Mouse (Mus musculus) lung, postnatal 36 days (tissue): ENCODE measurements at regions not wholly inside any gene's neighbourhood (a gene's known extent, or its start where the extent isn't known, plus 50 kb on each side); places are given as distances from the start of the nearest gene placed in this dataset.
"Not testable (repeated sequence)": the region's sequence is repeated elsewhere in the genome, so short reads cannot be mapped to it uniquely, and the experiment has no call there.

ENCODE experiments used
- DNase-seq: peaks from one replicate; pipeline ENCODE4 v3.0.0; 2022; ENCODE audit warnings: mixed read lengths

DNA sequence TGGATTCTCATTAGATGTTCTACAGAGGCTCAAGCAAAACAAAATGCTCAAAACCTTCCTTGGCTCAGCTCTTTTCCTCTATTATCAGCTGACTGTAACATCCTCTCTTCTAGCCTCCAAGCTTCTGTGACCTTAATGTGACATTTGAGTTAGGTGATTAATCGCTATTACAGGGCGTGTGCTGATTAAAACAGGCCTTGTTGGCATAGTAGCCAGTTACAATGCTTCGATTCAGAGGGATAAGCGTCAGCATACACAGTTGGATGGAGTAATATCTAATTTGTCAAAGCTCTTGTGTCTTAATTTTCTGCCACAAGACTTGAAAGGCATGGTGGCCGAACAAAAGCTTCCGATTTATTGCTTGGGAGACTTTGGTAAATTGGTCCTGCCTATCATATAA is 378.2 kb downstream of the Fbxo8 start:
- no peak for DNase-seq

DNA sequence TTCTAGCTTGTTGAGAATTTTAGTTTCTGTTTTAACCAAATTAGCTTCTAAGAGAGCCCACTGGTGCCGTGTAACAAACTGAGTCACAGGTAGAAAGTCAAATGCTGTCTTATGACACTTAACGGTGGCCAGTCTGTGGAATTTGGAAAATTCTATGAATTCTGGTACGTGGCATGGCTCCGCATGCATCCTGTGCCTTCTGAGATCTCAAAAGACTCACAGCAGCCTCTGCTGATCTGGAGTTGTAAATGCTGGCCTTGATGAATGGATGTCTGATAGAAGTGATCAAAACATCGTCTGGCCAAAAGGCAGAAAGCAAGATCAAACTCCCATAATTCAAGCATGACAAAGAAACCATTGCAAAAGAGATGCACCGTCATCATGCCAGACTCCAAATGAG is 381.5 kb downstream of the Fbxo8 start:
- DNase-seq = no peak

DNA sequence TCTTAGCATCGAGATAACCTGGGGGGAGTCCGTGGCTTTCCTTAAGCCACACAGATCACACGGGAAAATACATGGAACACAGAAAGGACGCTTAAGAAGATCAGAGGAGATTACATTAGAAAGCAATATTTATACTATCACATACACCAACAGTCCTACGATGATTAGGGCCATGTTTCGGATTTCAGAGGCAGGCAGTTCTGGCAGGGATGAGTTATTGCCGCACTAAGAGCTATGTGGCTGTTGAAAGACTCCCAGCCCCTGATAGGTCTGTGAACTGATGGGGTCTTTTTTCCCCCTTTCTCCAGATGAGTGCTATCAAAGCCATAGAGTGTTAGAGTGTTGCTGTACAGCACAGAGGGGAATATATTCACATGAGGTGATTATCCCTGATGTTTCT is 358.6 kb upstream of the Hand2 start:
- DNase-seq = no peak

DNA sequence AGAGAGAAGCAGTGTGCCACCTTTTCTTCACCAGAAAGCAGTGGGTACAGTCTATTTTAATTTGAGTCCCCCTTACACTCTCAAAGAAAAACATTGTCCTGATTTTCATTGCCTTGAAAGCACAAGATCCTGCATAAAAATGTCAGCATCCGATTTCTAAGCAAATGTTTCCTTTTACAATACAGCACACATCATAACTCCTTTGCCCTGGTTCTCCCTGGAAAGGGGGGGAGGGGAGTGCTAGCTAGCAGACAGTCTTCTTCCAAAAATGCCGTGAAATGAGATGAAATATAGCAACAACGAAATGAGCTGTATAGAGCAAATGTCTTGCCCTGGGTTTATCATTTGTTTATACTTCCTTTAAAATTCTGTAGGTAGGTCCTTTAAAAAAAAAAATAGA is 350.5 kb upstream of the Hand2 start:
- no peak for DNase-seq

DNA sequence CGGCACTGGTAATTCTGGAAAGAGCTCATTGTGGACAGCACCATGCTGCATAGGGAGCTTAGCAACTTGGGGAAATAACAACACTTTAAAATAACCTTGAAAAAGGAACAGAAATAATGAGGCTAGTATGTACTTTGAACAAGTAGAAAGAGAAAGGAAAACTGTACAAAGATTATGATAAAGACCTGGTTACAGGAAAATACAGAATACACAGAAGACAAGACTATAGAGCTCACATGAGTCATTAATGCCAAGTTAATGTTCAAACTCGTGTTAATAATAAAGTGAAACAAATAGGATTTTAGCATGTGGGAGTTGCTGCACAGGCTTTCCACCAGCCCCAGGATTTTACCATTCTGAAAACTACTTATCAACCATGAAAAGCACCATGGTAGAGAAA is 341.8 kb upstream of the Hand2 start:
- DNase-seq = no peak

DNA sequence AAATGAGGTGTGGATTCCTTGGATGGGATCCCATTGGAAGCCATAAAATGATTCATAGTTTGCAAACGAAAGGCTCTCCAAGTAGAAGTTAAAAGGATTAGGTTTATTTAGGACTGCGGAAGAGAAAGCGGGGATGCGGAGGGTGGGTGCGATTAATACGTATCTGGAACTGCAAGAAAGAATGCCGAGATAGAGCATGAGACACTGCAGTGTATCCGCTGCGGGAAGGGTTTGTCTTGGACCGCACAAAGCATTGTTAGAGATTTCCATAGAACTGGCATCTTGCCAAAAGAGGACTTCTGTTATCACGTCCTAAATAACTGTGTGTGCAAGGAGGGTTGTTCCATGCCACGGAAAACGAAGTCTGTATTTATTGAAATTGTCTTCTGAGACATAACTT is 341.4 kb upstream of the Hand2 start:
- DNase-seq = no peak

- no peak for DNase-seq
Observed at GRCm38 (mm10) chr8:57010318-57011024, 310.3 kb upstream of the Hand2 start.

- DNase-seq = no peak
Observed at GRCm38 (mm10) chr8:57013813-57014320, 306.9 kb upstream of the Hand2 start.

DNA sequence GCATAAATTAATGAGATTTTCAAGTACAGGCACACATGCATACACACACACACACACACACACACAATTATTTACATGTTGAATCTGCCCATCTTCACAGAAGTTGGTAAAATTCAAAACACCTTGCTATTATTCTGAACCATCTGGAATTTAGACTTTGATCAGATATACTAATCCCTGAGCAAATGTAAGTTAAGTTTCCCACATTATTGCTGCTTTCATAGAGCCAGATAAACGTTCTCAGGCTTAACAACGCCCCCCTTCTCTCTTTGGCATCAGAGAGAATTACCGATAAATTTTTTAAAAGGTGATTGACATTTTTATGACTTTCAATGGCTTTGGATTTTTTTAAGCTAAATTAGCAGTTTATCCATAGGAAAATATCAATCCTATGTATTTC is 304.5 kb upstream of the Hand2 start:
- DNase-seq = no peak

DNA sequence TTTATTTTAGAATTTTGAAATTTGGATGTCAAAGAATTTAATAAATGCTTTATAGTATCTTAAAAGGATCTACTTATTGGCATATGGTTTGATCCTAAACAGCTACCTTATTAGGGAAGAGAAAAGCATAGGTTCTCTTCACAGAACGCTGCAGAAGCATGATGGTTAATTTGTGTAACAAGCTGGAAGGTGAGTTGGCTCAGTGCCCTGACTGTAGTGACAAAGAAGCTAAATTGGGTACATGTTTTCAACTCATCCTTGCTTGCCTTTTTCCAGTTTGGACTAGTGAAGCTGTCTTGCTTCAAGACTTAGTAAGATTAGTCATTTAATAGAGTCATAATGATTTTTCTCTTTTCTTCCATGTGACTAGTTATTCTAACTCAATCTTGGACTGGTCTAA is 292.7 kb upstream of the Hand2 start:
- DNase-seq = not testable (repeated sequence)

DNA sequence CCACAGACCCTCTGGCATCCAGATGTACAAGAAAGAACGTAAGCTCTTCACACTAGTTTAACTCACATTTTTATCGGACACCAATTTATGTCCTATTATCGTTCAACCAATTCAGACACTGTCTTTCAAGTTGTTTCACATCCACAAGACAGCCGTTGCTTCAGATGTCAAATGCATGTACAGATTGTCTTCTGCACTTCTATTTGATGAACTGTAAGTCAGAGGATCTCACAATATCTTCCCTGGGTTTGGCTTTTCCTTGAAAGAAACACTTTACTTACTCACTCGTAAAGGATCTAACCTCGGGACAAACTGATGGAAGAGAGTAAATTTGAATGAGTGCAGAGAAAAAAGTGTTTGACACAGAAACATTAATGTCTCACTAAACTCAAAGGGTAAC is 272.3 kb upstream of the Hand2 start:
- DNase-seq = no peak

GRCm38 (mm10) chr8:57048909-57049308 is 271.9 kb upstream of the Hand2 start:
- no peak for DNase-seq

- no peak for DNase-seq
Observed at GRCm38 (mm10) chr8:57052661-57053060, 268.1 kb upstream of the Hand2 start.

DNA sequence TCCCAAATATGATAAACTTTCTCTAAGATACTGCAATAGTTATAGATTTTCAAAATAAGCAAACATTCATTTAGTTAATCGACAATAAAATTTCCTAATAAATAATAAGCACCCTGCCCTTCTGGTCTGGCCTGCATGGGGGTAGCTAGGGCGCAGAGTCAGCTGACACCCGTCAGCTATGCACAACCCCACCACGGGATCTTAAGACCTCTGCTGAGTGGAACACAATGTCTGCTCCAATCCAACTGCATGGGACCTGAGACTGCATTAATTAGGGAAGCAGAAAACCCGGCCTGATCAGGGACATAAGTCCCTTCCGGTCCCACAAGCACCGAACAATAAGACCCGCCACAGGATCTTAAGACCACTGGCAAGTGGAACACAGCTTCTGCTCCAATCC is 243.8 kb upstream of the Hand2 start:
- no peak for DNase-seq

GRCm38 (mm10) chr8:57086811-57087210 is 234.0 kb upstream of the Hand2 start:
- DNase-seq = no peak

GRCm38 (mm10) chr8:57092403-57092802 is 228.4 kb upstream of the Hand2 start:
- no peak for DNase-seq

GRCm38 (mm10) chr8:57095169-57095568 is 225.6 kb upstream of the Hand2 start:
- DNase-seq = no peak

GRCm38 (mm10) chr8:57110765-57111402 is 209.9 kb upstream of the Hand2 start:
- DNase-seq = not testable (repeated sequence)

DNA sequence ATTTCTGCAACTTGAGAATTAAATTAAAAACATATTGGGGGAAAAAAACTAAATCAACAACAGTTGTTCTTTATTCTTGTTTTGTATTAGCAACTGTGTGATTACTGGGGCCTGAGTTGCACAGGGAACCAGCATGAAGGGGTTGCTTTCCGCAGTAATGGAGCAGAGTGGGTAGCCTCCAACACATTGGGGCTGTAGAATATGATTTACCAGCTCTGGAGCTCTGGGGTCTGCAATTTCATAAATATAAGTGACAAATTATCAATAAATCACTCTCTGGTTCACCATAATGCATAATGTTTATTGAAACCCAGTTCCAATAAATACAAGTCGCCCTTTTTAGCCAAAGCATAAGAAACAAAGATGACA is 209.4 kb upstream of the Hand2 start:
- DNase-seq = no peak

- DNase-seq = no peak
Observed at GRCm38 (mm10) chr8:57113915-57114314, 206.9 kb upstream of the Hand2 start.

- no peak for DNase-seq
Observed at GRCm38 (mm10) chr8:57115303-57115702, 205.5 kb upstream of the Hand2 start.

- DNase-seq = no peak
Observed at GRCm38 (mm10) chr8:57134041-57134440, 186.7 kb upstream of the Hand2 start.

DNA sequence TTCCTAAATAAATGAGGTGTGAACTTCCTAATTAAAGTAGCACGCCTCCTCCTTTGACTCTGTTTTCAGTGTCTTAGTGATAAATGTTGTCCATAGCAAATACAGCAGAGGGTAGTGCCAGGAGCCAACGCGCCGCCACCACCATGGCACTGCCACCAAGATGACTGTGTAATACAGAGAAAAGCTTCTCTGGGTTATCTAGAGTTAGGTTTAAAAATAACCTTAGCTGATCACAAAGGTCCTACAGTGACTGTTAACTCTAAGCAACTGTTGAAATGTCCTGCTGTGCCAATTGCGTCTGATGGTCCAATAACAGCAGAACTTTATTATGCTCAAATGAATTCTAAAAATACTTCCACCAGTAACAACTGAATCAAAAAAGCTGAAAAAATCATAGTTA is 186.1 kb upstream of the Hand2 start:
- no peak for DNase-seq

GRCm38 (mm10) chr8:57148036-57148435 is 172.7 kb upstream of the Hand2 start:
- no peak for DNase-seq

DNA sequence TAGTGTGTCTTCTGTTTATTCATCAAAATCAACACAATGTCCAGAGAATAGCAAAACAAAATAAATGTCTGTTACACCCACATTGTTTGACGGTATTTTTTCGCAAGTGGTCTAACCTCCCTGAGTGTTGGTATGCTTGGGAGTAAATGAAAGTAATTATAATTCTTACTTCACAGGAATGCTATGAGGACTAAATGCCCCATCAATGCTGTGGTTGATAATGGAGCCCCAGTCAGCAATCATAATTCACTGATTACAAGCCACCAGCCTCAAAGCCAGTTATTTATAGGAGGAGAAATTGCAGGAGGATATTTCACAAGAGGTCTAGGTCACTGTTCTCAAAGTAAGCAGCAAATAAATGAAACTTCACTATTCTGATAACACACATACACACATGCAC is 129.6 kb upstream of the Hand2 start:
- DNase-seq = peak; percentile 7
